Mouse (Mus musculus): ENCODE measurements around the gene Fig4. TPM values are rescaled to one million over a fixed set of nuclear protein-coding genes. Genes with fewer than 3 reads are reported as not detected.

Fig4 gene
- total RNA-seq (2014; rRNA removed): 40.4 and 40.5 TPM in 2 replicates
- polyA plus RNA-seq (2015; fragmentation: Nextera tagmentation; extraction: Ambion mirVana): 36.4 and 36.6 TPM in 2 replicates

GRCm38 (mm10) chr10:41302689-41303431 is at the start of gene Fig4:
Gene Fig4, minus strand, starts transcription at chr10:41303260.
- DNase-seq (peak; percentile 95), ATAC-seq (peak; percentile 97)
- peak within 1 kb of the TSS; percentile 72 for H3K4me2 ChIP-seq (ENCODE audit: low read depth)
- 1% methylated on average over 38 of the region's 38 CpGs for WGBS
- peak; percentile 27 for TF ChIP-seq CTCF (IDR thresholded peaks at IDR 0.05; ENCODE audit: low read depth)
- no peaks in the 10 kb centered on the region for H3K27me3 ChIP-seq (ENCODE audit: insufficient read depth, low read length)
- no peaks in the 10 kb centered on the region; the same call in 1 of the 2 replicates for H3K4me1 ChIP-seq (ENCODE audit: insufficient read depth)
- peak within 1 kb of the TSS; percentile 70 for H3K4me3 ChIP-seq (ENCODE audit: low read depth, low read length)
- H3K36me3 ChIP-seq (ENCODE audit: insufficient read depth): no peaks in the 10 kb centered on the region
- peak within 1 kb of the TSS; percentile 91 for H3K27ac ChIP-seq (ENCODE audit: low read depth, low read length)
- H3K9ac ChIP-seq: peak within 1 kb of the TSS; percentile 91
- no peaks in the 10 kb centered on the region for H3K9me3 ChIP-seq (ENCODE audit: low read length)

- WGBS: 95% methylated on average over 7 of the region's 7 CpGs
- Histone ChIP-seq H3K9me3 (ENCODE audit: low read length) (no peaks in the 10 kb centered on the region), H3K4me2 (ENCODE audit: low read depth) (no peak overlapping the region), H3K4me3 (ENCODE audit: low read depth, low read length) (no peak overlapping the region), H3K9ac (no peak overlapping the region), H3K27me3 (ENCODE audit: insufficient read depth, low read length) (no peaks in the 10 kb centered on the region), H3K36me3 (ENCODE audit: insufficient read depth) (no peaks in the 10 kb centered on the region), H3K4me1 (ENCODE audit: insufficient read depth) (no peaks in the 10 kb centered on the region), H3K27ac (ENCODE audit: low read depth, low read length) (no peak overlapping the region)
- no peak for DNase-seq
- ATAC-seq: no peak
- TF ChIP-seq CTCF (IDR thresholded peaks at IDR 0.05; ENCODE audit: low read depth): no peak
These were observed 38.3 kb upstream of the Fig4 start for GRCm38 (mm10) chr10:41341346-41341745.

GRCm38 (mm10) chr10:41332533-41333043 is 29.5 kb upstream of the Fig4 start:
- Histone ChIP-seq H3K36me3 (ENCODE audit: insufficient read depth) (no peaks in the 10 kb centered on the region), H3K4me2 (ENCODE audit: low read depth) (no peak overlapping the region), H3K4me1 (ENCODE audit: insufficient read depth) (no peaks in the 10 kb centered on the region), H3K27me3 (ENCODE audit: insufficient read depth, low read length) (no peaks in the 10 kb centered on the region), H3K9ac (no peak overlapping the region), H3K4me3 (ENCODE audit: low read depth, low read length) (no peak overlapping the region), H3K27ac (ENCODE audit: low read depth, low read length) (no peak overlapping the region), H3K9me3 (ENCODE audit: low read length) (no peaks in the 10 kb centered on the region)
- ATAC-seq (no peak), DNase-seq (no peak)
- TF ChIP-seq CTCF (IDR thresholded peaks at IDR 0.05; ENCODE audit: low read depth): no peak
- 87% methylated on average over 2 of the region's 2 CpGs for WGBS

GRCm38 (mm10) chr10:41315866-41316265 is 12.8 kb upstream of the Fig4 start:
- Histone ChIP-seq H3K4me2 (ENCODE audit: low read depth) (no peak overlapping the region), H3K9ac (no peak overlapping the region), H3K36me3 (ENCODE audit: insufficient read depth) (no peaks in the 10 kb centered on the region), H3K4me3 (ENCODE audit: low read depth, low read length) (no peak overlapping the region), H3K4me1 (ENCODE audit: insufficient read depth) (no peaks in the 10 kb centered on the region), H3K27ac (ENCODE audit: low read depth, low read length) (no peak overlapping the region), H3K27me3 (ENCODE audit: insufficient read depth, low read length) (no peaks in the 10 kb centered on the region), H3K9me3 (ENCODE audit: low read length) (no peaks in the 10 kb centered on the region)
- peak; percentile 94 for ATAC-seq
- 48% methylated on average over 3 of the region's 3 CpGs for WGBS
- TF ChIP-seq CTCF (IDR thresholded peaks at IDR 0.05; ENCODE audit: low read depth): no peak
- DNase-seq: peak; percentile 78

GRCm38 (mm10) chr10:41308205-41308604 is 5.1 kb upstream of the Fig4 start:
- no peak overlapping the region for H3K27ac ChIP-seq (ENCODE audit: low read depth, low read length)
- DNase-seq: no peak
- ATAC-seq: no peak
- no peak overlapping the region for H3K4me2 ChIP-seq (ENCODE audit: low read depth)
- no peak for TF ChIP-seq CTCF (IDR thresholded peaks at IDR 0.05; ENCODE audit: low read depth)
- no peaks in the 10 kb centered on the region for H3K36me3 ChIP-seq (ENCODE audit: insufficient read depth)
- H3K9ac ChIP-seq: no peak overlapping the region
- H3K4me1 ChIP-seq (ENCODE audit: insufficient read depth): no peaks in the 10 kb centered on the region
- no peaks in the 10 kb centered on the region for H3K9me3 ChIP-seq (ENCODE audit: low read length)
- 86% methylated on average over 4 of the region's 4 CpGs for WGBS
- H3K27me3 ChIP-seq (ENCODE audit: insufficient read depth, low read length): no peaks in the 10 kb centered on the region
- no peak overlapping the region for H3K4me3 ChIP-seq (ENCODE audit: low read depth, low read length)

GRCm38 (mm10) chr10:41304961-41305455 is 1.9 kb upstream of the Fig4 start:
- ATAC-seq (no peak), DNase-seq (no peak)
- Histone ChIP-seq H3K4me1 (ENCODE audit: insufficient read depth) (no peaks in the 10 kb centered on the region; the same call in 1 of the 2 replicates), H3K36me3 (ENCODE audit: insufficient read depth) (no peaks in the 10 kb centered on the region), H3K27me3 (ENCODE audit: insufficient read depth, low read length) (no peaks in the 10 kb centered on the region), H3K9ac (no peak overlapping the region), H3K27ac (ENCODE audit: low read depth, low read length) (no peak overlapping the region), H3K4me3 (ENCODE audit: low read depth, low read length) (no peak overlapping the region), H3K9me3 (ENCODE audit: low read length) (no peaks in the 10 kb centered on the region), H3K4me2 (ENCODE audit: low read depth) (no peak overlapping the region)
- no peak for TF ChIP-seq CTCF (IDR thresholded peaks at IDR 0.05; ENCODE audit: low read depth)
- WGBS: 76% methylated on average over 9 of the region's 9 CpGs

Data from forebrain, postnatal 0 days (tissue).